Mouse (Mus musculus) cerebellum, adult 11-12 months (tissue): Measurements from ENCODE around the gene Map1b.

Experiments
- DNase-seq: peaks from one replicate; pipeline ENCODE4 v3.0.0; 2022

Map1b gene

DNA sequence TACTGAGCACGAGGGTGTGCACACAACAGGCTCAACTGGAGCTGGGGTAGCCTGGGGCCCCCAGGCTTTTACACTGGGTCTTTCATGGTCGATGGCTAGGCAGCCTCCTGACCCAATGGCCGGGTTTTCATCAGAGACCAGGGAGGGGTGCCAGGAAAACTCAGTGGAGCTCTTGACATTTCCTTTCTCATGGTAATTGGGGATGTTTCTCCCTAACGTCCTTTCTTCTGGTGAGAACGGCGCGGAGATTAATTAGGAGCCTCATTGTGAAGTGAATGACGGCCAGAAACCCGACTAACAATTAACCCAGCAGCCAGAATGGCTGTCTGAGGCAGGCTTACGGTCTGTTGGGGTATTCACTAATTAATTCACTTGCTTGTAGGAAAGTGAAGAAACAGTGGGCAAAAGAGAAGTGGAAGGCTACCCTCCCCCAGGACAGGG, 71.9 kb downstream of the Map1b start:
- no peak for DNase-seq

DNA sequence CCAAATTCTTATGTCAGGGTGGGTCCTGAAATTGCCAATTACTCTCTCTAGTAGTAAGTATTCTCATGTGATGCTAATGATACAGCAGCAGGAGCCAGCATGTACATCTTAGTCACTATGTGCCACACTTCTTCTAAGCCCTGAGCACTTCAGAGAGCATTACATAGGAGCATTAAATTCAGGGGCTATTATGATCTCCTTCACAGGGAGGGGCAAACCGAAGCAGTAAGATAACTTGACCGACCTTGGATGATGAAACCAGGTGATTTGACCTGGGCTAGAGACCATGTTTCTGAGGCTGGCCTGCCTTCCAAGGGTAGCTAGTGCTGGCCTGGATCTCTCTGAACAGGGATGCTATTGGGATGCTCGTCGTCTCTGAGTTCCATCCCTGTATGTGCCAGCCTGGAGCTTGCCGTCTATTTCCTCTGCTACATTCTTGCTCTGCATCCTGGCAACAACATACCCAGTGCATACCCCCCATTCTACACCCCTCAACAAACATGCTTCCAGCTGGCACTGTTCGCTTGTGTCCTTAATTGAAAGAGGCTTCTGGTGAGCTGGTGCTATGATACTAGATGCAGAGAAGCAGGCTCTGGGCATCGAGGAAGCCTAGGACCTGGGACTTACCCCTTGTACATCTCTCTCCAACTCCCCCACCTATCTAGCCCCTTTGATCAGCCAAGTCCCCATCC, 72.7 kb downstream of the Map1b start:
- DNase-seq, result no peak

DNA sequence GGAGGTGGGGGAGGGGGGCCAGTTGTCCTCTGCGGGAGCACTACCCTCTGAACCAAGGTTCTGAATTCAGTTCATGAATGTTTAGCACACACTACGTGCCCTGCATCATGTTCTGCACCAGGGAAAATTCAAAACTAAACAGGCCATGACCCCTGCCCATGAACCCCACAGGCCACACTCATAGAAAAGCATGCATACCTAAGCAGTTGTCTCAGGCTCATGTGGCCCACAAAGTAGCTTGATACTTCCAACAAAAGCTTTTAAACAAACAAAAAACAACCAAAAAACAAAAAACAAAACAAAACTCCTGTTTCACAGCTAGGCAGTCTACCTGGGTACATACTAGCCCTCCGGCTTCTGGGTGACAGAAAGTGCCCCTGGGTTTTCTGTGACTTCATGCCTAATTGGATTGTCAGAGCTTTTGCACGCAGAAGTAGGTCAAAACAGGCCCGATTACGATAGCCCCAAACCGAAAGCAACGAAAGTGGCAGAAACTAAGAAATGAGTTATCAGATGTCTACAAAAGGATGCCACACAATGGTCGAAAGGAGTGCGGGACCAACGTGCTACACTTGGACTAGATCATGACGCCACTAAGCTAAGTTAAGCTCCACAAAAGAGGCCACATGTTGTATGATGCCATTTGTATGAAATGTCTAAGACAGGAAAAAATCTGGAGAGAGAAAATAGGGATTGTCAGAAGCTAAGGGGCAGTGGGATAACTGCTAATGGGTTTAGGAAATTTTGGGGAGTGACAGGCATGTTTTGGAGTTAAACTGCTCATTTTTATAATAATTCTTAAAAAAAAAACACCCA, 73.7 kb downstream of the Map1b start:
- no peak for DNase-seq

DNA sequence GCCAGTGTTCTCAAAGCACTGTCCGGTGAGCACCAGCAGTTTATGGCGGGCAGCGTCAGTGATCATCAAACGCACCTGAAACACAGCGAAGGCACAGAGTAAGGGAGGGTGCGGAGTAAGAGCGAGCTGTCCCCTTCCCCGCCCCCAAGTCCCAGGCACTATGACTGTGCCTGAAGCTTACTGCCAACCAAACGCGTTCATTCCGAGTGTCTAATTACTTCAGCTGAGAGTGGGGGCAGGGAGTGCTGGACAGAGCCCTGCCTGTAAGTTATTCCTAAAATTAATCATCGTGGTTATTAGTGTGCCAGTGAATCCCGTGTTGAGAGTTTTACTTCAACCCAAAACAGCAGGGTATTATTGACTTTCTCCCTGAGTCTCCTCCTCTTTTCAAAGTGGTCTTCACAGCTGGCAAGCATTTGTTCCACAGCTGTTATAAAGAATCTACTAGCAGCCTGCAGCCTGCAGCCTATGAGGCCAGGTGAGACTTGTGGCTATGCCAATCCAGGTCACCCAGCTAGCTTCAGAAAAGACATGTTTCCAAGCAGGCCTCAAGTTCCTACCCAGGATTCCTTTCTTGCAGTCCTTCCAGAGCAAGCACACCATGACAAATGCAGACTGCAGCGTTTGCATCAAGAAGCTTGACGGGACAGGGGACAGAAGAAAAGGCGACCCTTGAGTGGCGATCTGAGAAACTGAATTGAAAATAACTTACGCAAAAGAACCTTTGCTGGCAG, 74.5 kb downstream of the Map1b start:
- DNase-seq, result no peak

DNA sequence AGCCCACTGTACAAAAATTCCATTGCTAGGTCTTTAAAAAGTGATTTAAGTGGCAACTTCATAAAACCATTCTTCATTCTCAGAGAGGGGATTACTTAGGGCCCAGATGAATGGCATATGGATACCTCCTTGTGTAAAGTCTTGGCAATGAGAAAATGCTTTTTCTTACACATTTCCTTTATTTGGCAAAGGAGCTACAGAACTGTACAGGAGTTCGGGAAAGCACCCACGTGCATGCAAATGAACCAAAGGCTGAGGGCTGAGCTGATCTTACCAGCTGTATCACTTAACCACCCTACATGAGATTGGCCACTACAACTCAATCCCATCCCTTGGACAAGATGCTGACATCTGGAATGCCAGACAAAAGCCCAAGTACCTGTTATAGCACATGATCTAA, 76.1 kb downstream of the Map1b start:
- no peak for DNase-seq

DNA sequence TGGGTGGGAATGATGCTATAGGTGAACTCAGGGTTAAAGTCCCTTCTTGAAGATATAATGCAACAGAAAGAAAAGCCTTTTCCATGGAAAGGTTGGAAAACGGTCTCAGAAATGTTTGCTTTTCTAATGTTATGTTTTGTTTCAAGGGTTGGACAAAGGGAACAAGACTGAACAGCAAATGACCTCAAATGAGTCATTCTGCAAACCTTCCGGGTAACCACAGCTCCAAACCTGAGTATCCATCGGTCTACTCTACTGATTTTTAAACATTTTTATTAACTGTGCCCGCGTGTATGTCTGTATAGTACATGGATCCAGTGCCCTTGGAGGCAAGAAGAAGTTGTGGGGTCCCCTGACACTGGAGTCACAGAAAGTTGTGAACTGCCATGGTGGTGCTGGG, 77.0 kb downstream of the Map1b start:
- DNase-seq, result no peak

DNA sequence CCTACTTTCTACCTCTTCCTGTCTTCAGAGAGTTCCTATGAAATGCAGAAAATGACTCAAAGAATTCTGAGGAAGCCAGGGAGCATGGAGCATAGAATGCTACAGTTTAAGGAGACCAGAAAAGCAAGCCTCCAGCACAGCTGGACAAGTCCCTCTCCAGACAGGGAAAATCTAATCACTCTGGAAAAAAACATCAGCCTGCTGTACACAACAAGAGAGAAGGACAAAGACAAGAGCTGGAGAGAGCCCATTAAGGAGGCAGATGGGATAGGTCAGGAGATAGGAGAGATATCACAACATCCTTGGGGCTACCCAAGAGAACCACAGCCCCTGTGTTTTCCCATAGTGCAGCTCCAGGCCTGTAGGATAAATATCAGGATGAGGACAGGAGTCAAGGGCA, 79.3 kb downstream of the Map1b start:
- no peak for DNase-seq

DNA sequence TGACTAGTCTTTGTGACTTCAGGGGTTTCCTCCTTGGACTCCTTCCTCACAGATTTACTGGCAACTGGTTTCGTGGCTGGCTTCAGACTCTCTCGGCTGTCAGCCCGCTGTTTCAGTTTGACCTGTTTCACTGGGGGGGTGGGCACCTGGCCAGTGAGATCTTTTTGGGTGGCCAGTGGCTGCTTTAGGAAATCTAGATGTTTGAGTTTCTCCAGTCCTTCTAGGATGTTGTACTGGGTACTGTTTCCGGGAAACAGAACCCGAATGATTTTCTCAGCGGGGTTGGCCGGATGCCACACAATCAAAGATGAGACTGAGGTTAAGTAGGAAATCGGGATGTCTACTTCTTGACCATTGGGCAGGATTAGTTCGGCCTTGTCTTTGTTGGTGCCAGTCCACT, 81.8 kb downstream of the Map1b start:
- no peak for DNase-seq

DNA sequence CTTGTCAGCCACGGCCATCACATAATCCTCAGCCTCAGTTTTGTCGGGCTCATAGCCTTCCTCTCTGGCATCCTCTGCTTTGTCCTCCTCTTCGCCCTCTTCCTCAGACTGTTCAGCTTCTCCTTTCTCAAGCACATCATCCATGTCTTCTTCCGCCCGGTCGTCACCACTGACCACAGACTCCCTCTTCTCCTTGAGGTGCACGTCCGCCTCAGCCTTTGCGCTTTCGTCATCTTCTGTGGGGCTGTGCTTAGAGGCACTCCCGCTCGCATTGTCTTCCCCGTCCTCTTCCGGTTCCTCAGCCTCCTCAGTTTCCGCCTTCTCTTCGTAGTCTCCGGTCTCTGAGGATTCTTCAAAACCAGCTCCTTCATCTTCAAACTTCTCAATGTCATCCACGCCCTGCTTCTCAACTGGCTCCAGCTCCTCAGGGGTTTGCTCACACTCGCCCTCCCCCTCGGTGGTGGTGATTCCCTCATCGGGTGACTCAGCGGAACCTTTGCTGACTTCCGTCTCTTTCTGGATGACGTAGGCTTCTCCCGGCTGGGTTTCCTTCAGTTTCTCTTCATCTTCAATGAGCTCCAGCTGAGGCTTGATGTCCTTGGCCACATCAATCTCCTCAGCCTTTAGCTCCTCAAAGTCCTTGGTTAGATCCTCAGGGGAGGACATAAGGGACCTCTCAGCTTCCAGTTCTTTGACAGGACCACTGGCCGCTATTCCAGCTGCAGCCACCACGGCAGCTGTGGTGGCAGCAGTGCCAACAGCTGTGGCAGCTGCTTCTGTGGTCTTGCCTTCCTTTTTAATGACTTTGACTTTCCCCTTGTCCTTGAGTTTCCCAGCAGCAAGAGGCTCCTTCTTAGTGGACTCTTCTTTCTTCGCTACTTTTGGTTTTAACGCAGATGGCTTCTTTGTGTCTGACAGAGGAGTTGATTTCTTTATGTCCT, 83.0 kb downstream of the Map1b start:
- DNase-seq, result no peak

DNA sequence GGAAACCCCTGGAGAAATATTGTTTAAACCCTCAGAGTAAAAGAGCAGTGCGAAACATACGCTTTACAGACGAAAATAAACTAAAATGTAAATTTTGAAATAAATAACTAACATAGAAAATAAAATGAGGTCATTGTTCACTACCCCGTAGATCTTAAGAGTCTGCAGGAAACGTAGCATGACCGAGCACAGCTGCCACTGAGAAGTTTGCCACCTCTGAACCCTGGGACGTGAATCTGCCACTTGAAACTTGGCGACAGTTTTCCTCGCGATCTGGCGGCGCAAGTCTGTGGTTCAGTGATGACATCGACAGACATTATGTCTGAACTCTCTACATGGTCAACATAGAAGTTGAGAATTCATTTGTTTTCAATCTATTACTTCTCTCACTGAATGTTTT, 92.8 kb downstream of the Map1b start:
- DNase-seq, result no peak

DNA sequence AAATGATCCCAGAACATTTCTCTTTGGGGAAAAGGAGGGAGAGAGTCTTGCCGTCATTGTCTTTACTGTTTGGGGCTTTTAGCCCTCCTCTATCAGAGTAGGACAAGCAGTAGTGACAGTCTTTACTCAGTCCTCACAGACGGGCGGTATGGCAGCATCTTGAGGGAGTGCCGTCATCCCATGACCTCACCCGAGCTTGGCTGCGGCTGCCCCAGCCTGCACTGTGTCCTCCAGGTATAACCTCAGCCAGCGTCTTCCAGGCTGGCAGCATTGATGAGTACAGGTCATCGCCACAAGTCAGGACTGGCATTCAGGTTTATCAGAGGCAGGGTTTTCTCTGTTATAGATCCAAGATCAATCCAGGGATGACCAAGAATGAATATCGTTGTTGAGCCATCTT, 99.7 kb downstream of the Map1b start:
- DNase-seq, result no peak

DNA sequence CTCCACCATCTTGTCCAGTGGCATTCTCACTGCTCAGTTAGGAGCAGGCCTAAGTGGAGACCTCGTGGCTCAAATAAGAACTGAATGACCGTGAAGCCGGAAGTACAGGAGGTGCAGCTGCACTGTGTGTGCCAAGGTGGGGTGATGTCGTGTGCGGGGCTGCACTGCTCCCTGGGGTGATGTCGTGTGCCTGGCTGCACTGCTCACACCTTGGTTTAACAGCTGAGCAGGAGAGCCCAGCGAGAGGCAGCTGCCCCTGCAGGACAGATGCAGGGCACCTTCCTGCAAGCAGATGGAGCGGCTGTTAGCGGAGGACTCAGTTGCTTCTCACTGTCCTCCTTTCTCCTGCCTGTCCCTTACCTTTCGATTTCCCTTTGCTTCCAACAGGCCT, 102.0 kb downstream of the Map1b start:
- DNase-seq, result no peak

DNA sequence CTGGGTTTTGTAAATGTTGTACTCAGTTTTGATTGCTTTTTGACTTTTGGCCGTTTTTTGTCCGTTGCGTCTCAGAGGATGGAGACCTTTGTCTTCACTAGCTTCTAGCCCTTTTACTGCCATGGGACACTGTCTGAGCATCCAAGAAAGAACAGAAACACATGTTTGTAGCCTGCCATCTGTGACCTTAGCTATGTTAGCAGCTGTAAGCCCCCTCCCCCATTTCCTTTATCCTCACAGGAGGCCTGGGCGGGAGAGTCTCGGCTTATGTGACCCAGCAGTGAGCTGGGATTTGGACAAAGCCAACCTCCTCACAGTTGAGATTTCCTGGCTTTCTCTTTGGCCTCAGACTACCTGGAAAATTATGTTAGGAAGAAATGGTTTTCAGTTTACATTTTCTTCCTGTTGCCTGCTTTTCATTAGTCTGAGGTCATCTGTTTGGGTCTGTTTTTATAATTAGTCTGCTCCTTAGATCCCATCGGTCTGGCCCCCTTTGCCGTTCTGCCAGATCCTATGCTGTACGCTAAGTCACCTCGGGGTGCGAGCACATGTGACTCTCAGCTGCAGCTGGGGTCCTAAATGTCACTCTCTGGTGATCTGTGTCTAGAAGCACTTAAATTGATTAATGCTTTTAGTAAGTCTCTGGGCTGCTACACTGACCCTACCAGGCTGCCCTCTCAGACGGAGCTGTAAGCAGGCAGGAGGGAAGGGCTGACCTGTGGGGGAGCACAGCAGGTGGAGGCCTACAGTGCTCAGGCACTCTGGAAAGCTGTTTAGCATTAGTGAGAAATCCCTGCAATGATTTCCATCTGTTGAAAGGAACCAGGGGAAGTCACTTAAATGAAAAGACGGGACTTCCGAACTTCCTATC, 102.6 kb downstream of the Map1b start:
- DNase-seq, result no peak

DNA sequence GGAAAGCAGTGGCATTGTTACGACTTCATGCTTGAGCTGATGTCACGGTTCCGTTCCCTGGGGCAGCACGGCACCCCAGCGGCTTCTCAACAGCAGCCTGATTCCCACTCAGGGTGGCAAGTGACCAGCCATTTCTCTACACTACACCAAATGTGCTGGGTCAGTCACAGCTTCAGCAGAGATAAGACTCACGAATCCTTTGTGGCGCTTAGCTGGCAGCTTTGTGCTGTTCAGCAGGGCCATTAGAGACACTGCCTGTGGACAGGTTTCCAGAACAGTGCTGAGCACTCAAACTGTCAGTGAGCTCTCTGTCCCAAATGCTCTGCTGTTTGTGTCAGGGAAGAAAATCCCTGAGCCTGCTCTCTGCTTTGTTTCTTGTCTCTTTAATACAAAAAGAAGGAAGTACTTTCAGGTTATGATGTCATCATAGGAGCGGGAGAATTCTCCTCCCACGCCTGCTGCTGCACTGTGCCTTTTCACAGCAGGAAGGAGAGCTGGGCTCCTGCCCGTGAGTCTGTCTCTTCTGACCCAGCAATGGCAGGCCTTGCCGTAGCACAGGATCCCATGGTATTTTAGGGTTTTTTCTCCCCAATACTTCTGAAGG, 103.8 kb downstream of the Map1b start:
- DNase-seq, result peak; percentile 76

DNA sequence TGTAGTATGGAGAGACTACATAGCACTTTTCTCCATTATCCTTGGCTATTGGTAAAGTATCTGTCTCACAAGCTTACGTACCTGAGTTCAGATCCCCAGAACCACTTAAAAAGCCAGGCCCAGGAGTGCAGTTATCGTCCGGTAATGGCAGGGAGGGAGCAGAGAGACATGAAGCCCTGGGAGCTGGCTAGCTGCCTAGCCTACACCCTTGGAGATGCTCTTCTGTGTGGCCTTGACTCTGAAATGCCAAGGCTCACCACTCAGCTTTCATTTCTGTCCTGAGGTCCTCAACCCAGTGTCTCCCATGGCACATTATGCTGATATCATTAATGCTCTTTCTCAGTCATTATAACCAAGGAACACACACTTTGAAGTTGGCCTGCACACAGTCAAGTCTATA, 104.6 kb downstream of the Map1b start:
- peak; percentile 47 for DNase-seq

DNA sequence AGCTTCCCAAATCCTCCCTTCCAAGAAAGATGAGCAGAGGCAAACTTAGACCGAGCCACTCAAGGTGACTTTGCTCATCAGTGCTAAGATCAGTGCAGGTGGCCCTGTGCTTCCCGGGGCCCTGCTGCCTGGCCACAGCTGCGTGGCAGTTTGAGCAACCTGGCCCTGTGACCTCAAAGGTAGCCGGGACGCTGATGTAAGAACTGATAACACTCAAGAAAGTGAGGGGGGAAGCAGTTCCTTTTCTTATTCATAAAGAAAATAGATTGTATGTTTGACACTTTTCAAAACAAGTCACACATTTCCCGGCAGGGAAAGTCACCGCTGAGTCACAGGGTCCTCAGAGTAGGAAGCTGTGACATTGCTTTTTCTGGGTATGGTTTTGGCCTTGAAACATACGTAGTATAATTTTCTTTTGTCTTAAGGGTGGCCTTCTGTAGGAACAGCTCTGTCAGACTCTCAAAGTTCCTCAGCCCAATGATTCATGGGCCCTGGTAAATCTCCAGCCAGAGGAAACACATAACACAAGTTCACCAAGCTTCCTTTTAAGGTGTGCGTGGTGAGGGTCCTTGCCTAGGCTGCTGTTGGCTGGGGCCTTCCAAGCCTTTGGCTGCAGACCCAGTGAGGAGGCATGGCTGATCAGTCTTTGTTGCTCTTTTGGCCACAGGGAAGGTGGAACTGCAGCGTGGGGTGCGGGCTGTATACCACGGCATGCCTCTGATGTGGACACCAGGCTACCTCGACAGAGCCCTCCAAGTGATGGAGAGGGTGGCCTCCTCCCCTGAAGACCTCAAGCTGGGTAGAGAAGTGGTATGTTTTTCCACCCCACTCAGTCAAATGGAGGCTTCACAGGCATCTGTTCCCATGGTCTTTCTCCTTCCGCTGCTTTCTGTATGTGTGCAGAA, 105.5 kb downstream of the Map1b start:
- no peak for DNase-seq

DNA sequence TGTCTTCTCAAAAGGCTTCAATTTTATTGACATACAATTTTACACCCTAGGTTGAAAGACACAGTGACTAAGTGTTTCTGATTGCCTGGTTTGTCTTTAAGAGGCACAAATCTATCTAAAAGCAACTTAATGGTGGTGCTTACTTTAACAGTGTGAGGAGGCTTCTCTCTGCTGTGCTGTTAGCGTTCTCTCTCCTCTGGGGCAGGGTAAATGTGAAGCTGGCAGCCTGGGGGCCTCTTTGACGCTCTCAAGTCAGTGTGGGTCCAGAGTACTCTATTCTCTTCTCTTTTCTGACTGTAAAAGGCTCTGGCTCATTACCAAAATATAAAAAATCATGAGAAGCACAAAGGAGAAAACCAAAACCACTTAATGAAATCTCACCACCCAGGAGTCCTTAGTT, 107.1 kb downstream of the Map1b start:
- DNase-seq, result no peak

DNA sequence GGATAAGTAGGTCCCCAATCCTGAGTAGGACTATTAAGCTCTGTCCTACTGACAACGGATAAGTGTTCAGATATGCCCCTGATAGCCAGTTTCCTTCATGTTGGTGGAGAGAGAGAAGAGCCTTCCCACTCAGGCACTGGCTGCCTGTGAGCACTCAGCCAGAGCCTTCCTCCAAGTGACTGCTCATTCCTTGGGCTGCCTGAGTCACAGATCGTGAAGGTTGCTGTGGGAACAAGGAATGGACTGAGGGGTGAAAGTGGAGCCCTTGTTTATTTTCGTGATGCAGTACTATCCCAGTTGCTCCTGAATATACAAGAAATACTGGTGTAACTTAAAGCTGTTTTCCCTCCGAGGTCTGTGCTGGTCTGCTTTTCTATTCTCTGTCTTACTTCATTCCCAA, 117.0 kb downstream of the Map1b start:
- DNase-seq, result no peak

DNA sequence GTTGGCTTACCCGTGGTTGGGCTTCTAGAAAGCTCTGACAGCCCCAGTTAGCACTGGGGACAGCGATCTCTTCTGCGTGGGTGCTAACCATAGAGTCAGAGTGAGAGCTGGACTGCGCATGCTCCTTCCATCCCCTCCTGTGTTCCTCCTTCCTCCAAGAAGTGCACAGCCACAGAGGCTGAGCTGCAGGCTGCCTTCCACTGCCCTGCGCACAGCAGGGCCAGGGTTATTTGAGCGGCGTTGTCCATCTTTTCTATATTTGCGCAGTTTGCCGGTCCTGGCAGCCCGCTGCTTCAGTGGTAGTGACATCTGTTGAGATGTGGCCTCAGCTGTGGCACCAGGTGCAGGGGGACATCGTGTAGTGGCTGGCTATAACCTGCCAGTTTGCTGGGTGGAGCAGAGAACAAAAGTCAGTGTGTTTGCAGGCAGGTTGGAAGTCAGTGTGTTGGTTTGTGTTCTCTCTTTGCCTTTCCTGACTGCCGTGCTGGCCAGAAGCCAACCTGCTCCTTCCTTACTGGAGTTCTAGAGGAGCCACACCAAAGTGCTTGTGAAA, 118.1 kb downstream of the Map1b start:
- peak; percentile 62 for DNase-seq

DNA sequence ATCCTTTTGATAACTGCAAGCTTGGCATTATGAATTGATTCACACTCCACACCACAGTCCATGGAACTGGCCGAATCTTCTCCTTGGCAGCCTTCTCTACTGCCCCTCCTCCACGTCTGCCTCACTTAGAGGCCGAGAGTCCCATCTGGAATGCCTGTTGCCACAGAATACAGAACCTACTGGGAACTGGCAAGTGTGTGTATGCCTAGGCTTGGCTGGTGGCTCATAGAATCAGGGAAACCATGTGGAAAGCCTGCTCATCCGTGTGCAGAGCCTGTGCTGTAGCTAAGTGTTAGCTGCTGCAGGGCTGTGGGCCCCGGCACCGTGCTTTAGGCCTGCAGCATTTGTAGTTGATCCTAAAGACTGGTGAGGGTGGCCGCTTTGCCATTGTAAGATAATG, 119.1 kb downstream of the Map1b start:
- DNase-seq, result peak; percentile 89
